Comparison of ENCODE assay signal across 21 mouse cellular contexts in the genomic region with DNA sequence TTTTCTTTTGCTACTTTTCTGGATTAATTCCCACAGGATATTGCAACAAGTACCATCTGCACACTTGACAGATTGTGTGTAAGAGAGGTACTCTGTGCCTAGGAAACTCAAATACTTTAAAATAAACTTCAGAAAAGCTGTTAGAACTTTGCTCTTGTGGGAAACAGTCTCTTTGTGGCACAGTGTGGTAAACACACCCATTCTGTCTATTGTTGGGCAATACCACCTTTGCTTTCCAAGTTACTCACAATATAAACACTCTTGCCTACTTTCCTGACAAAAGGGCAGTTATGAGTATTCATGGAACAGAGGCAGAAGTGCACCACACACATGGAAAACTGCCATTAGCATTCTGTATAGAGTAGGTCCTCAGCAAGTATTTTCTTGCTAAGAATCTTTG.
DNase-seq lines count a peak whose midpoint lies in the region; ATAC-seq and TF ChIP-seq lines count a peak whose summit lies in the region.
"Had no signal": no experiment of that assay in that cellular context is flagged by ENCODE, and none has a peak within 500 bp of the region (broad histone marks: within the 10 kb centered on the region; RNA-seq: fewer than 3 reads in every experiment).

No protein-coding gene starts in this region.

- H3K9ac ChIP-seq in liver, adult 2 months (ENCODE audit: low read depth, low read length): no peak overlapping the region
- no peak overlapping the region for H3K9ac ChIP-seq in liver, embryonic 12.5 days
- H3K9ac ChIP-seq in lung, postnatal 0 days (replicated peaks; ENCODE audit: low read depth): no peak overlapping the region
- H3K9ac ChIP-seq: embryonic facial prominence, embryonic 12.5 days; forebrain, embryonic 12.5 days; hindbrain, embryonic 12.5 days had no signal

- ATAC-seq in liver, embryonic 12.5 days: no peak
- peak; percentile 93 for ATAC-seq in lung, postnatal 0 days
- ATAC-seq: forebrain, embryonic 16.5 days had no signal

- TF ChIP-seq POLR2A in liver, adult 2 months (IDR thresholded peaks at IDR 0.05; ENCODE audit: extremely low read depth, insufficient read depth, low read length): no peak

- TF ChIP-seq EP300 in lung, postnatal 0 days (IDR thresholded peaks at IDR 0.05): peak; percentile 62

- no peak for TF ChIP-seq CTCF in liver, adult 2 months (IDR thresholded peaks at IDR 0.05; ENCODE audit: low read depth, low read length)
- no peak for TF ChIP-seq CTCF in lung, postnatal 0 days (IDR thresholded peaks at IDR 0.05)

- H3K4me2 ChIP-seq in liver, embryonic 12.5 days: no peak overlapping the region
- no peak overlapping the region for H3K4me2 ChIP-seq in lung, postnatal 0 days (replicated peaks; ENCODE audit: low read depth, low read length)
- H3K4me2 ChIP-seq: embryonic facial prominence, embryonic 12.5 days; forebrain, embryonic 12.5 days; hindbrain, embryonic 12.5 days had no signal

- no peaks in the 10 kb centered on the region for H3K79me2 ChIP-seq in liver, adult 2 months (ENCODE audit: control insufficient read depth, insufficient read depth, low read length)

- no peak overlapping the region for H3K4me3 ChIP-seq in liver, adult 2 months (ENCODE audit: insufficient read depth, low read depth, low read length)
- no peak overlapping the region for H3K4me3 ChIP-seq in liver, embryonic 12.5 days
- H3K4me3 ChIP-seq in lung, postnatal 0 days (ENCODE audit: low read depth, low read length): no peak overlapping the region
- H3K4me3 ChIP-seq: embryonic facial prominence, embryonic 12.5 days; forebrain, embryonic 12.5 days; heart, embryonic 10.5 days; hindbrain, embryonic 12.5 days had no signal

- peak; percentile 59 for DNase-seq in liver, adult 2 months (ENCODE audit: extremely low read depth, low read depth, low spot score)
- DNase-seq in lung, postnatal 0 days (ENCODE audit: low spot score): peak; percentile 73
- no peak for DNase-seq in lung, postnatal 14 days
- peak; percentile 50 for DNase-seq in lung, postnatal 25 days (ENCODE audit: low spot score)
- DNase-seq in cerebellum, adult 8-10 months: no peak
- DNase-seq in adrenal gland, adult 8-10 months: no peak
- DNase-seq: adrenal gland, postnatal 10 days; cerebellum, adult 11 months; cerebellum, adult 9-10 months; cerebellum, postnatal 25 days; gastrocnemius, postnatal 10 days; heart, adult 18-20 months; heart, postnatal 10 days; heart, postnatal 4 days had no signal

- no peaks in the 10 kb centered on the region for H3K4me1 ChIP-seq in liver, adult 2 months (ENCODE audit: control insufficient read depth, insufficient read depth, low read length)
- H3K4me1 ChIP-seq in liver, embryonic 12.5 days: no peaks in the 10 kb centered on the region
- H3K4me1 ChIP-seq in lung, postnatal 0 days (ENCODE audit: insufficient read depth, low read depth, low read length): no peaks in the 10 kb centered on the region
- H3K4me1 ChIP-seq: embryonic facial prominence, embryonic 12.5 days; forebrain, embryonic 12.5 days; heart, embryonic 10.5 days; hindbrain, embryonic 12.5 days had no signal

- H3K36me3 ChIP-seq in liver, adult 2 months (ENCODE audit: control insufficient read depth, insufficient read depth, low read length): no peaks in the 10 kb centered on the region
- no peaks in the 10 kb centered on the region for H3K36me3 ChIP-seq in liver, embryonic 12.5 days
- no peaks in the 10 kb centered on the region for H3K36me3 ChIP-seq in lung, postnatal 0 days (ENCODE audit: insufficient read depth, low read length)
- H3K36me3 ChIP-seq: embryonic facial prominence, embryonic 12.5 days; forebrain, embryonic 12.5 days; heart, embryonic 10.5 days; hindbrain, embryonic 12.5 days had no signal

- no peaks in the 10 kb centered on the region for H3K27me3 ChIP-seq in liver, adult 2 months (ENCODE audit: control insufficient read depth, insufficient read depth, low read length)
- no peaks in the 10 kb centered on the region for H3K27me3 ChIP-seq in liver, embryonic 12.5 days (replicated peaks)
- H3K27me3 ChIP-seq in lung, postnatal 0 days (replicated peaks; ENCODE audit: insufficient read depth, low read length): no peaks in the 10 kb centered on the region
- H3K27me3 ChIP-seq: CH12.LX; embryonic facial prominence, embryonic 12.5 days; forebrain, embryonic 12.5 days; hindbrain, embryonic 12.5 days had no signal

- no peak overlapping the region for H3K27ac ChIP-seq in liver, adult 2 months (replicated peaks; ENCODE audit: insufficient read depth, low read depth, low read length)
- no peak overlapping the region for H3K27ac ChIP-seq in liver, embryonic 12.5 days
- H3K27ac ChIP-seq in lung, postnatal 0 days (ENCODE audit: low read length): no peak overlapping the region
- H3K27ac ChIP-seq: embryonic facial prominence, embryonic 12.5 days; forebrain, embryonic 12.5 days; heart, embryonic 10.5 days; hindbrain, embryonic 12.5 days had no signal

- H3K9me3 ChIP-seq in liver, embryonic 12.5 days (replicated peaks): no peaks in the 10 kb centered on the region
- no peaks in the 10 kb centered on the region for H3K9me3 ChIP-seq in lung, postnatal 0 days (ENCODE audit: low read length)
- H3K9me3 ChIP-seq: embryonic facial prominence, embryonic 12.5 days; forebrain, embryonic 12.5 days; heart, embryonic 10.5 days; hindbrain, embryonic 12.5 days had no signal

Comparison
In these comparisons a context has a peak if more than half of its experiments do, and no peak if none do; other contexts are left out.
1. DNase-seq: peak in liver, adult 2 months (single experiment), lung, postnatal 0 days (single experiment) and lung, postnatal 25 days (single experiment); none in lung, postnatal 14 days (single experiment), cerebellum, adult 8-10 months (single experiment) and adrenal gland, adult 8-10 months (single experiment).